Mouse (Mus musculus) hindbrain, embryonic 14.5 days (tissue): ENCODE data around the gene Tspear. TPM values are rescaled to one million over a fixed set of nuclear protein-coding genes. Genes with fewer than 3 reads are reported as not detected.
"Not testable (repeated sequence)": the region's sequence is repeated elsewhere in the genome, so short reads cannot be mapped to it uniquely, and the experiment has no call there.

Experiments used
- ATAC-seq: fragments of 200-750 bp; cut with Nextera tagmentation; 2 replicates; pipeline ENCODE4 v1.8.0; 2017; ENCODE audit warnings: moderate number of reproducible peaks, mild to moderate bottlenecking, moderate TSS enrichment, moderate library complexity; ENCODE audit not compliant: low FRiP score
- DNase-seq: peaks from one replicate; pipeline ENCODE4 v3.0.0-alpha.2; 2015; ENCODE audit warnings: low spot score
- H3K27ac ChIP-seq: fragments of 300-500 bp; sonication (generic); 2 replicates; pipeline ENCODE4 v1.5.1; 2014; ENCODE audit warnings: mild to moderate bottlenecking, moderate library complexity
- H3K27me3 ChIP-seq: fragments of 300-500 bp; sonication (generic); 2 replicates; pipeline ENCODE4 v1.6.1; 2014; ENCODE audit warnings: mild to moderate bottlenecking, low read length, mixed read lengths; ENCODE audit not compliant: control insufficient read depth, insufficient read depth
- H3K36me3 ChIP-seq: fragments of 300-500 bp; sonication (generic); replicated peaks from 2 replicates; pipeline ENCODE4 v1.6.1; 2014; ENCODE audit not compliant: control insufficient read depth, insufficient read depth
- H3K4me1 ChIP-seq: fragments of 300-500 bp; sonication (generic); replicated peaks from 2 replicates; pipeline ENCODE4 v1.6.1; 2014; ENCODE audit warnings: antibody characterized with exemption, low read length, mixed read lengths; ENCODE audit not compliant: control insufficient read depth, insufficient read depth
- H3K4me2 ChIP-seq: fragments of 300-500 bp; sonication (generic); replicated peaks from 2 replicates; pipeline ENCODE4 v1.6.1; 2014; ENCODE audit warnings: mild to moderate bottlenecking, moderate library complexity
- H3K4me3 ChIP-seq: fragments of 300-500 bp; sonication (generic); replicated peaks from 2 replicates; pipeline ENCODE4 v1.5.1; 2014; ENCODE audit warnings: mild to moderate bottlenecking, low read length
- H3K9ac ChIP-seq: fragments of 300-500 bp; sonication (generic); 2 replicates; pipeline ENCODE4 v1.6.1; 2014
- H3K9me3 ChIP-seq: fragments of 300-500 bp; sonication (generic); 2 replicates; pipeline ENCODE4 v1.6.1; 2016; ENCODE audit warnings: low read length; ENCODE audit not compliant: control insufficient read depth
- WGBS: fragments of 180-500 bp; shearing (Covaris S2); extraction: QIAGEN DNeasy Blood & Tissue Kit; methylation state at CpG from one replicate; pipeline ENCODE4 v1.1.7; 2014; 5-methylcytosine and 5-hydroxymethylcytosine counted together
- polyA plus RNA-seq: library from polyadenylated mRNA; unstranded; fragments of >200 nt; fragmentation: Nextera tagmentation; extraction: Ambion mirVana; gene quantifications from 2 replicates; pipeline ENCODE4 v1.2.1, GENCODE M21; 2014

Gene Tspear
- polyA plus RNA-seq, 1 experiment from 2014 or later = 1.2 TPM

GRCm38 (mm10) chr10:77729241-77729640 lies 42.9 kb downstream of the Tspear start:
- Histone ChIP-seq H3K27me3 (no peaks in the 10 kb centered on the region), H3K9ac (no peak overlapping the region), H3K27ac (no peak overlapping the region), H3K4me1 (no peaks in the 10 kb centered on the region), H3K4me3 (no peak overlapping the region), H3K36me3 (no peaks in the 10 kb centered on the region), H3K4me2 (no peak overlapping the region), H3K9me3 (no peaks in the 10 kb centered on the region)
- 48% methylated on average over 4 of the region's 4 CpGs for WGBS
- no peak for ATAC-seq
- DNase-seq = no peak

- no peaks in the 10 kb centered on the region for H3K4me1 ChIP-seq
- no peaks in the 10 kb centered on the region for H3K36me3 ChIP-seq
- H3K4me3 ChIP-seq = no peak overlapping the region
- H3K27me3 ChIP-seq = no peaks in the 10 kb centered on the region
- ATAC-seq (no peak), DNase-seq (no peak)
- peaks cover 4% of the 10 kb centered on the region; the same call in 1 of the 2 replicates for H3K9me3 ChIP-seq
- H3K4me2 ChIP-seq = no peak overlapping the region
- no peak overlapping the region for H3K27ac ChIP-seq
- WGBS = 94% methylated on average over 1 of the region's 1 CpGs
- no peak overlapping the region for H3K9ac ChIP-seq
These were observed 49.6 kb downstream of the Tspear start for GRCm38 (mm10) chr10:77735928-77736327.

GRCm38 (mm10) chr10:77738929-77739328 lies 52.6 kb downstream of the Tspear start:
- no peaks in the 10 kb centered on the region for H3K4me1 ChIP-seq
- DNase-seq = no peak
- WGBS = 90% methylated on average over 4 of the region's 4 CpGs

DNA sequence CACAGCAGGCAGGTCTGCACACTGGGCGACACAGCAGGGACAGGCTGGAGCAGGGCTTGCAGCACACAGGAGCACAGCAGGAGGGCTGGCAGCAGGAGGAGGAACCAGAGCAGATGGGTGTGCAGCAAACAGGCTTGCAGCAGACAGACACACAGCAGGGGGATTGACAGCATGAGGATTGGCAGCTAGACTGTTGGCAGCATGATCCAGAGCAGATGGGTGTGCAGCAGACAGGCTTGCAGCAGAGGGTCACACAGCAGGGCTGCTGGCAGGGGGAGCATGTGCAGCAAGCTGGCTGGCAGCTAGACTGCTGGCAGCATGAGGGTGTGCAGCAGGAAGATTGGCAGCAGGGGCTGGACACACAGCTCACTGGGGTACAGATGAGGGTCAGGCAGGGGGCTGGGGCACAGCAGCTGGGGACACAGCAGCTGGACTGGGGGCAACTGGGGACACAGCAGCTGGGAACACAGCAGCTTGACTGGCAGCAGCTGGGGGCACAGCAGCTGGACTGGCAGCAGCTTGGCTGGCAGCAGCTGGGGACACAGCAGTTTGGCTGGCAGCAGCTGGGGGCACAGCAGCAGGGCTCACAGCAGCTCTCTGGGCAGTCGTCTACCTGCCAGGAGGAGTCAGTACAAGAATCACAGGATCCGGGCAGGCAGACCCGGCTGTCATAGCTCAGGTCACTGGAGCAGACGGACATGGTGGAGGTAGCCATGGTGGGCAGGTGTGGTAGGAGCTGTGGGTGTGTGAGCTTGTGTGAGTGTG lies 55.7 kb downstream of the Tspear start, which contains the start of gene Gm18596:
Gm18596 (minus strand) TSS at position 715 of the 765 bp plus-strand sequence.
- H3K9ac ChIP-seq, H3K27me3 ChIP-seq, H3K36me3 ChIP-seq, H3K4me1 ChIP-seq, H3K27ac ChIP-seq, H3K4me2 ChIP-seq, H3K9me3 ChIP-seq, H3K4me3 ChIP-seq, DNase-seq, ATAC-seq: not testable (repeated sequence)
- 58% methylated on average over 4 of the region's 5 CpGs for WGBS

More at GRCm38 (mm10) chr10:77738929-77739328, 52.6 kb downstream of the Tspear start:
- ATAC-seq = no peak
- Histone ChIP-seq H3K9me3 (peaks cover 4% of the 10 kb centered on the region; the same call in 1 of the 2 replicates), H3K27ac (no peak overlapping the region), H3K4me3 (no peak overlapping the region), H3K4me2 (no peak overlapping the region), H3K36me3 (no peaks in the 10 kb centered on the region), H3K9ac (no peak overlapping the region), H3K27me3 (no peaks in the 10 kb centered on the region)

- 70% methylated on average over 1 of the region's 1 CpGs for WGBS
- not testable (repeated sequence) for H3K27me3 ChIP-seq, H3K4me2 ChIP-seq, H3K9me3 ChIP-seq, ATAC-seq, H3K9ac ChIP-seq, H3K4me3 ChIP-seq, H3K27ac ChIP-seq, H3K4me1 ChIP-seq, H3K36me3 ChIP-seq, DNase-seq
These were observed 64.3 kb downstream of the Tspear start for GRCm38 (mm10) chr10:77750686-77751085.

DNA sequence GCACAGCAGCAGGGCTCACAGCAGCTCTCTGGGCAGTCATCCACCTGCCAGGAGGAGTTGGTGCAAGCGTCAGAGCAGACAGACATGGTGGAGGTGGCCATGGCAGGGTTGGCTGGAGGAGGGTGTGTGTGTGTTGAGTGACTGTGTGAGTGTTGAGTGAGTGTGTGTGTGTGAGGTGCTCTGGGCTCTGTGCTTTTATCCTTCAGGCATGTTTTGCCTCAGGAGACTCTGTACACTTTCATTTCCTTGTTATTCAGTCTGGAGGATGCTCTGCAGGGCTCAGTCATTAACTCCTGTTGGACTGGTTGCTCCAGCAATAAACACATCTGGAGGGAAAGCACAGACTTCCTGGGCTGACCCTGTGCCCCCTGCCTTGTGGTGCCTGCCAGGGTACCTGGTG lies 64.9 kb downstream of the Tspear start, which contains the start of gene Gm9736:
Gm9736 (minus strand) TSS at position 101 of the 400 bp plus-strand sequence.
- H3K27me3 ChIP-seq, H3K36me3 ChIP-seq, ATAC-seq, H3K4me2 ChIP-seq, H3K27ac ChIP-seq, H3K4me1 ChIP-seq, H3K9ac ChIP-seq, H3K9me3 ChIP-seq, DNase-seq, H3K4me3 ChIP-seq: not testable (repeated sequence)
- WGBS = 44% methylated on average over 1 of the region's 1 CpGs

DNA sequence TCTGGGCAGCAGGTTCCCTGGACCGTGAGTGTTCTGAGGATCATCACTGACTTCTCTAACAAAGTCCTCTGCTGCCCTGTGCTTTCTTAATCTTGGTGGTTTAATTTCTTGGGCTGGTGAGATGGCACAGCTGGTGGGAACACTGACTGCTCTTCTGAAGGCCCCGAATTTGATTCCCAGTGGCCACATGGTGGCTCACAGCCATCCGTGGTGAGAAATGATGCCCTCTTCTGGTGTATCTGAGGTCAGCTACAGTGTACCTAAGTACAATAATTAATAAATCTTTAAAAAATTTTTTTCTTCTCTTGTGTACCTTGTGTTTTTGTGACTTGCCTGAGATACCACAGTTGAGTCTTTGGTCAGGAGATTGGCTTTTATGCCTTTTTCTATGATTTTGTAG lies 65.9 kb downstream of the Tspear start:
- H3K4me1 ChIP-seq, ATAC-seq, H3K27me3 ChIP-seq, H3K27ac ChIP-seq, DNase-seq, H3K9me3 ChIP-seq, H3K36me3 ChIP-seq, H3K4me3 ChIP-seq, H3K9ac ChIP-seq, H3K4me2 ChIP-seq: not testable (repeated sequence)
- 69% methylated on average over 3 of the region's 3 CpGs for WGBS

- no peak for ATAC-seq
- Histone ChIP-seq H3K9ac (no peak overlapping the region), H3K9me3 (no peaks in the 10 kb centered on the region), H3K27me3 (no peaks in the 10 kb centered on the region), H3K4me2 (no peak overlapping the region), H3K4me1 (no peaks in the 10 kb centered on the region), H3K4me3 (no peak overlapping the region), H3K27ac (no peak overlapping the region), H3K36me3 (no peaks in the 10 kb centered on the region)
- no peak for DNase-seq
These were observed 67.1 kb downstream of the Tspear start for GRCm38 (mm10) chr10:77753448-77753847.

DNA sequence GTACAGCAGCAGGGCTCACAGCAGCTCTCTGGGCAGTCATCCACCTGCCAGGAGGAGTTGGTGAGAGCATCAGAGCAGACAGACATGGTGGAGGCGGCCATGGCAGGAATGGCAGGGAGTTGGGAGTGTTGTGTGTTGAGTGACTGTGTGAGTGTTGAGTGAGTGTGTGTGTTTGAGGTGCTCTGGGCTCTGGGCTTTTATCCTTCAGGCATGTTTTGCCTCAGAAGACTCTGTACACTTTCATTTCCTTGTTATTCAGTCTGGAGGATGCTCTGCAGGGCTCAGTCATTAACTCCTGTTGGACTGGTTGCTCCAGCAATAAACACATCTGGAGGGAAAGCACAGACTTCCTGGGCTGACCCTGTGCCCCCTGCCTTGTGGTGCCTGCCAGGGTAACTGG lies 73.2 kb downstream of the Tspear start, which contains the start of gene Gm3233:
Gm3233 (minus strand) TSS at position 101 of the 400 bp plus-strand sequence.
- WGBS = no CpG with 5 or more reads among the region's 1 CpGs
- H3K9me3 ChIP-seq, H3K36me3 ChIP-seq, H3K4me1 ChIP-seq, H3K27ac ChIP-seq, H3K4me2 ChIP-seq, ATAC-seq, H3K27me3 ChIP-seq, H3K4me3 ChIP-seq, DNase-seq, H3K9ac ChIP-seq: not testable (repeated sequence)
